Mouse (Mus musculus) embryo, embryonic 11.5 days (tissue): ENCODE data around the gene Aldh3a1.

Experiments used
- DNase-seq: peaks from one replicate; pipeline ENCODE4 v3.0.0-alpha.2; 2012; ENCODE audit warnings: low read depth, low spot score

The Aldh3a1 gene

GRCm38 (mm10) chr11:61234174-61234573 lies 26.8 kb downstream of the Aldh3a1 start:
- no peak for DNase-seq

GRCm38 (mm10) chr11:61236015-61236414 lies 28.7 kb downstream of the Aldh3a1 start:
- no peak for DNase-seq

- no peak for DNase-seq
These were observed 37.1 kb downstream of the Aldh3a1 start for GRCm38 (mm10) chr11:61244406-61244805.

- DNase-seq, result no peak
These were observed 44.4 kb downstream of the Aldh3a1 start for GRCm38 (mm10) chr11:61251741-61252140.

GRCm38 (mm10) chr11:61252807-61253206 lies 45.5 kb downstream of the Aldh3a1 start:
- no peak for DNase-seq

GRCm38 (mm10) chr11:61259106-61259505 lies 51.8 kb downstream of the Aldh3a1 start:
- no peak for DNase-seq

- DNase-seq, result no peak
These were observed 55.2 kb downstream of the Aldh3a1 start for GRCm38 (mm10) chr11:61262516-61262915.

GRCm38 (mm10) chr11:61263841-61264240 lies 56.5 kb downstream of the Aldh3a1 start:
- DNase-seq, result no peak

- peak; percentile 87 for DNase-seq
These were observed 59.5 kb downstream of the Aldh3a1 start, which contains the start of gene Aldh3a2 for GRCm38 (mm10) chr11:61266551-61267533. Gene Aldh3a2 (minus strand): TSS chr11:61267464.
